Mouse (Mus musculus): Measurements from ENCODE around the gene Zdhhc17. TPM values are rescaled to one million over a fixed set of nuclear protein-coding genes. Genes with fewer than 3 reads are reported as not detected.

Gene Zdhhc17
- total RNA-seq, 2 experiments from 2014 or later = 102 to 107 TPM

GRCm38 (mm10) chr10:111005611-111006488 lies 4.1 kb downstream of the Zdhhc17 start:
- no peak for DNase-seq (ENCODE audit: low spot score in 2 of 2)

GRCm38 (mm10) chr10:111004220-111004619 lies 5.7 kb downstream of the Zdhhc17 start:
- no peak for DNase-seq (ENCODE audit: low spot score in 2 of 2)

- DNase-seq (ENCODE audit: low spot score in 2 of 2) = no peak
Measured at GRCm38 (mm10) chr10:110999201-110999600, 10.7 kb downstream of the Zdhhc17 start.

- DNase-seq (ENCODE audit: low spot score in 2 of 2) = no peak
Measured at GRCm38 (mm10) chr10:110997180-110997579, 12.8 kb downstream of the Zdhhc17 start.

- DNase-seq (ENCODE audit: low spot score in 2 of 2) = no peak
Measured at GRCm38 (mm10) chr10:110994761-110995160, 15.2 kb downstream of the Zdhhc17 start.

- DNase-seq (ENCODE audit: low spot score in 2 of 2) = no peak
Measured at GRCm38 (mm10) chr10:110993249-110993648, 16.7 kb downstream of the Zdhhc17 start.

- peak in 1 of 2 experiments; percentile 33 for DNase-seq (ENCODE audit: low spot score in 2 of 2)
Measured at GRCm38 (mm10) chr10:110992047-110992431, 17.9 kb downstream of the Zdhhc17 start.

GRCm38 (mm10) chr10:110991307-110992046 lies 18.5 kb downstream of the Zdhhc17 start:
- DNase-seq (ENCODE audit: low spot score in 2 of 2) = no peak

- peak in 1 of 2 experiments; percentile 39 for DNase-seq (ENCODE audit: low spot score in 2 of 2)
Measured at GRCm38 (mm10) chr10:110989729-110990128, 20.2 kb downstream of the Zdhhc17 start.

- DNase-seq (ENCODE audit: low spot score in 2 of 2) = no peak
Measured at GRCm38 (mm10) chr10:110986682-110987081, 23.3 kb downstream of the Zdhhc17 start.

GRCm38 (mm10) chr10:110982771-110983170 lies 27.2 kb downstream of the Zdhhc17 start:
- no peak for DNase-seq (ENCODE audit: low spot score in 2 of 2)

- DNase-seq (ENCODE audit: low spot score in 2 of 2) = no peak
Measured at GRCm38 (mm10) chr10:110980441-110980840, 29.5 kb downstream of the Zdhhc17 start.

- DNase-seq (ENCODE audit: low spot score in 2 of 2) = no peak
Measured at GRCm38 (mm10) chr10:110979431-110979830, 30.5 kb downstream of the Zdhhc17 start.

GRCm38 (mm10) chr10:110977379-110977778 lies 32.6 kb downstream of the Zdhhc17 start:
- no peak for DNase-seq (ENCODE audit: low spot score in 2 of 2)

GRCm38 (mm10) chr10:110976046-110976445 lies 33.9 kb downstream of the Zdhhc17 start:
- DNase-seq (ENCODE audit: low spot score in 2 of 2) = peak in 1 of 2 experiments; percentile 24

GRCm38 (mm10) chr10:110974885-110975284 lies 35.1 kb downstream of the Zdhhc17 start:
- no peak for DNase-seq (ENCODE audit: low spot score in 2 of 2)

GRCm38 (mm10) chr10:110974463-110974862 lies 35.5 kb downstream of the Zdhhc17 start:
- DNase-seq (ENCODE audit: low spot score in 2 of 2) = peak; percentile 32 to 65

GRCm38 (mm10) chr10:110971998-110972397 lies 37.9 kb downstream of the Zdhhc17 start:
- no peak for DNase-seq (ENCODE audit: low spot score in 2 of 2)

GRCm38 (mm10) chr10:110971483-110971882 lies 38.5 kb downstream of the Zdhhc17 start:
- DNase-seq (ENCODE audit: low spot score in 2 of 2) = no peak

- DNase-seq (ENCODE audit: low spot score in 2 of 2) = no peak
Measured at GRCm38 (mm10) chr10:110971044-110971443, 38.9 kb downstream of the Zdhhc17 start.

GRCm38 (mm10) chr10:110962172-110962571 lies 47.8 kb downstream of the Zdhhc17 start:
- DNase-seq (ENCODE audit: low spot score in 2 of 2) = no peak

GRCm38 (mm10) chr10:110960841-110961240 lies 49.1 kb downstream of the Zdhhc17 start:
- DNase-seq (ENCODE audit: low spot score in 2 of 2) = no peak
